Mouse (Mus musculus): ENCODE results near the gene Mpnd.

GRCm38 (mm10) chr17:55969966-55970891, 35.3 kb upstream of the Mpnd start, which contains the start of gene Shd:
- TF ChIP-seq CTCF (conservative IDR thresholded peaks at IDR 0.05; ENCODE audit: low read length): no peak
- TF ChIP-seq POU5F1 (IDR thresholded peaks at IDR 0.05; ENCODE audit: borderline replicate concordance, low read length): no peak
